Mouse (Mus musculus) urinary bladder, adult 2 months (tissue): Measurements from ENCODE around the gene Itih3. TPM values are rescaled to one million over a fixed set of nuclear protein-coding genes. Genes with fewer than 3 reads are reported as not detected.

ENCODE experiments used
- DNase-seq: peaks from one replicate; pipeline ENCODE4 v3.0.0; 2022; ENCODE audit warnings: low spot score
- polyA plus RNA-seq: library from polyadenylated mRNA; depleted of rRNA; stranded (reverse); fragments of >200 nt; gene quantifications from 2 replicates; pipeline ENCODE4 v1.2.3, GENCODE M21; 2012; rRNA removed

Gene Itih3
- polyA plus RNA-seq, 1 experiment = 1.2 TPM

DNA sequence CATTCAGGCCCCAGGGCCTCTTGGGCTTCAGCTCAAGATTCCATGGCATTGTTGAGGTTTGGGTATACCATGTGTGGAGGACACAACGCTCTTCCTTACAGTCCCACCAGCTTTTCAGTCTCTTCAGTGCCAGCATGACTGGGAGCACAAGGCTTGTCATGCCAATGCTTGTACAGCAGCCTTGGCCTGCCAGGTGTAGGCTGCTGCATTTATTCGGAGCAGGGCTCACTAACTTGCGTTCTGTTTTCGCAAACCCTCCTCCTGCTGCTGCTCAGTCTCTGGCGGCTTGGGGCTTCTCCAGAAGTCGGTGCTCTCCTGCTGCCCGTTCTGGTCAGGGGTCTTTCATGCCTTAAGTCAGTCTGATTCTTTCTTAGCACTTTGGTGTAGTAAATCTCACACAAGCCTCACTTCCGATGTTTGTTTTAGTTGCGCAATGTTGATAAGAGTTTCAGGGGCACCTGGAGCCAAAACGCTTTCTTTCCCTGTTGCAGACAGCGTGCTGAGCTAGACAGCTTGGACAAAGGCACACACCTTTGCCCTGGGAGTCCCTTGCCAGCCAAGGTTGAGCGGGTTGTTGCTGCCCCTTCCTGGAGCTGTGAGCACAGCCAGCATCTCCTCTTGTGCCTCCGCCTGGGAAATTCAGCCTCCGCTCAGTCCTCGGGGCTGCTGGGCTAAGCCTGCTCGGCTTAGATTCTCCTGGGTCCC, 62.0 kb downstream of the Itih3 start:
- DNase-seq = no peak

Other genes with a start within 250 kb of the Itih3 start
- gene Sfmbt1, start 208.9 kb downstream of the Itih3 start, polyA plus RNA-seq = 3.9 and 5.9 TPM in 2 replicates
- gene Tmem110, start 98.2 kb downstream of the Itih3 start, polyA plus RNA-seq = 25.6 and 26.2 TPM in 2 replicates
- 186 and 192 TPM in 2 replicates for gene Mustn1, start 44.6 kb downstream of the Itih3 start, polyA plus RNA-seq
- gene Itih4, start 37.3 kb downstream of the Itih3 start, polyA plus RNA-seq = 0.78 and 1.7 TPM in 2 replicates
- 0.04 TPM in 1 of 2 replicates, not detected in the other for gene Itih1, start 19.5 kb upstream of the Itih3 start, polyA plus RNA-seq
- 6.7 and 7.1 TPM in 2 replicates for gene Nek4, start 27.6 kb upstream of the Itih3 start, polyA plus RNA-seq
- 84.7 and 102 TPM in 2 replicates for gene Glt8d1, start 77.6 kb upstream of the Itih3 start, polyA plus RNA-seq
- 269 and 320 TPM in 2 replicates for gene Spcs1, start 77.9 kb upstream of the Itih3 start, polyA plus RNA-seq
- gene Pbrm1, start 95.4 kb upstream of the Itih3 start, polyA plus RNA-seq = 21.5 and 26.9 TPM in 2 replicates
- gene Gnl3, start 95.4 kb upstream of the Itih3 start, polyA plus RNA-seq = 51.0 and 68.7 TPM in 2 replicates
- 28.1 and 42.8 TPM in 2 replicates for gene Smim4, start 205.2 kb upstream of the Itih3 start, polyA plus RNA-seq
- gene Nt5dc2, start 207.3 kb upstream of the Itih3 start, polyA plus RNA-seq = 8.0 and 8.1 TPM in 2 replicates
- gene Stab1, start 244.9 kb upstream of the Itih3 start, polyA plus RNA-seq = 85.3 and 90.2 TPM in 2 replicates